Mouse (Mus musculus) heart, adult 2 months (tissue): ENCODE measurements at regions not wholly inside any gene's neighbourhood (a gene's known extent, or its start where the extent isn't known, plus 50 kb on each side); places are given as distances from the start of the nearest gene placed in this dataset.

Experiments
- DNase-seq, 2 experiments: peaks; one replicate each; pipeline ENCODE4 v3.0.0; 2021
- H3K27ac ChIP-seq: fragments of 200-600 bp; 2 replicates; pipeline ENCODE4 v1.8.1; 2022
- H3K27me3 ChIP-seq: fragments of 200-500 bp; 2 replicates; pipeline ENCODE4 v1.6.1; 2012; ENCODE audit warnings: mild to moderate bottlenecking, low read length, inconsistent platforms, mixed read lengths; ENCODE audit not compliant: control insufficient read depth, insufficient read depth
- H3K36me3 ChIP-seq: fragments of 200-500 bp; 2 replicates; pipeline ENCODE4 v1.6.1; 2012; ENCODE audit warnings: low read length, inconsistent platforms; ENCODE audit not compliant: control insufficient read depth, insufficient read depth
- H3K4me1 ChIP-seq: fragments of 200-500 bp; 2 replicates; pipeline ENCODE4 v1.6.1; 2011; ENCODE audit warnings: low read length; ENCODE audit not compliant: control insufficient read depth, insufficient read depth
- H3K4me3 ChIP-seq: fragments of 200-600 bp; 2 replicates; pipeline ENCODE4 v1.8.1; 2022
- H3K79me2 ChIP-seq: fragments of 200-500 bp; replicated peaks from 2 replicates; pipeline ENCODE4 v1.6.1; 2012; ENCODE audit warnings: mild to moderate bottlenecking, inconsistent platforms, low read length, moderate library complexity, mixed read lengths; ENCODE audit not compliant: control insufficient read depth, insufficient read depth
- H3K9ac ChIP-seq: fragments of 200-500 bp; 2 replicates; pipeline ENCODE4 v1.6.1; 2012; ENCODE audit warnings: low read depth, mild to moderate bottlenecking, control low read depth, inconsistent platforms, low read length, mixed read lengths
- CTCF ChIP-seq: fragments of 200-600 bp; IDR thresholded peaks from 2 replicates; pipeline ENCODE4 v1.8.1; 2022; ENCODE audit warnings: antibody characterized with exemption, mild to moderate bottlenecking, moderate library complexity
- EP300 ChIP-seq: fragments of 200-500 bp; IDR thresholded peaks from 2 replicates; pipeline ENCODE4 v1.6.1; 2011; ENCODE audit warnings: low read depth, low read length, control low read depth; ENCODE audit not compliant: insufficient read depth
- POLR2A ChIP-seq: fragments of 200-500 bp; IDR thresholded peaks from 2 replicates; pipeline ENCODE4 v1.6.1; 2011; ENCODE audit warnings: mild to moderate bottlenecking, low read depth, low read length, control low read depth; ENCODE audit not compliant: insufficient read depth
- WGBS: fragments of 180-500 bp; shearing (Covaris S2); methylation state at CpG from one replicate; pipeline ENCODE4 v1.1.7; 2018; 5-methylcytosine and 5-hydroxymethylcytosine counted together
- intact Hi-C: fragments of 180-260 bp; cut with DNase I; formaldehyde crosslinking; loops from one replicate; pipeline ENCODE4 v1.15.1; 2025

- no peaks in the 10 kb centered on the region for H3K4me1 ChIP-seq
- DNase-seq = no peak
- intact Hi-C loops = no loop called here
Observed at GRCm38 (mm10) chr11:44013841-44014240, 112.8 kb upstream of the Adra1b start.

GRCm38 (mm10) chr11:44021638-44022037 is 120.6 kb upstream of the Adra1b start:
- no peaks in the 10 kb centered on the region for H3K36me3 ChIP-seq
- intact Hi-C loops = no loop called here
- H3K27ac ChIP-seq = no peak overlapping the region
- DNase-seq = no peak
- no peak overlapping the region for H3K4me3 ChIP-seq
- no peaks in the 10 kb centered on the region for H3K4me1 ChIP-seq
- WGBS = 66% methylated on average over 4 of the region's 4 CpGs
- no peaks in the 10 kb centered on the region for H3K27me3 ChIP-seq
- no peaks in the 10 kb centered on the region for H3K79me2 ChIP-seq
- no peak overlapping the region for H3K9ac ChIP-seq
- TF ChIP-seq EP300 = no peak
- TF ChIP-seq POLR2A = no peak
- TF ChIP-seq CTCF = no peak

More at GRCm38 (mm10) chr11:44013841-44014240, 112.8 kb upstream of the Adra1b start:
- H3K79me2 ChIP-seq = no peaks in the 10 kb centered on the region
- no peaks in the 10 kb centered on the region for H3K27me3 ChIP-seq
- TF ChIP-seq CTCF (no peak), POLR2A (no peak), EP300 (no peak)
- H3K27ac ChIP-seq = no peak overlapping the region
- H3K4me3 ChIP-seq = no peak overlapping the region
- H3K36me3 ChIP-seq = no peaks in the 10 kb centered on the region
- H3K9ac ChIP-seq = no peak overlapping the region
- 43% methylated on average over 1 of the region's 1 CpGs for WGBS

GRCm38 (mm10) chr11:44027046-44027445 is 126.0 kb upstream of the Adra1b start:
- TF ChIP-seq EP300 = no peak
- no peak for TF ChIP-seq CTCF
- no peak for TF ChIP-seq POLR2A
- Histone ChIP-seq H3K9ac (no peak overlapping the region), H3K27ac (no peak overlapping the region), H3K36me3 (no peaks in the 10 kb centered on the region), H3K27me3 (no peaks in the 10 kb centered on the region), H3K79me2 (no peaks in the 10 kb centered on the region), H3K4me1 (no peaks in the 10 kb centered on the region), H3K4me3 (no peak overlapping the region)
- DNase-seq = no peak
- intact Hi-C loops = no loop called here
- 64% methylated on average over 3 of the region's 3 CpGs for WGBS

- no peaks in the 10 kb centered on the region for H3K79me2 ChIP-seq
- H3K9ac ChIP-seq = no peak overlapping the region
- DNase-seq = no peak
- WGBS = 83% methylated on average over 2 of the region's 2 CpGs
- intact Hi-C loops = no loop called here
- H3K4me3 ChIP-seq = no peak overlapping the region
- H3K36me3 ChIP-seq = no peaks in the 10 kb centered on the region
- TF ChIP-seq CTCF = no peak
- no peak for TF ChIP-seq POLR2A
- TF ChIP-seq EP300 = no peak
- H3K27me3 ChIP-seq = no peaks in the 10 kb centered on the region
- H3K27ac ChIP-seq = no peak overlapping the region
- H3K4me1 ChIP-seq = no peaks in the 10 kb centered on the region
Observed at GRCm38 (mm10) chr11:44046083-44046482, 145.1 kb upstream of the Adra1b start.

GRCm38 (mm10) chr11:44049253-44049976 is 148.4 kb upstream of the Adra1b start:
- WGBS = 70% methylated on average over 5 of the region's 5 CpGs

DNA sequence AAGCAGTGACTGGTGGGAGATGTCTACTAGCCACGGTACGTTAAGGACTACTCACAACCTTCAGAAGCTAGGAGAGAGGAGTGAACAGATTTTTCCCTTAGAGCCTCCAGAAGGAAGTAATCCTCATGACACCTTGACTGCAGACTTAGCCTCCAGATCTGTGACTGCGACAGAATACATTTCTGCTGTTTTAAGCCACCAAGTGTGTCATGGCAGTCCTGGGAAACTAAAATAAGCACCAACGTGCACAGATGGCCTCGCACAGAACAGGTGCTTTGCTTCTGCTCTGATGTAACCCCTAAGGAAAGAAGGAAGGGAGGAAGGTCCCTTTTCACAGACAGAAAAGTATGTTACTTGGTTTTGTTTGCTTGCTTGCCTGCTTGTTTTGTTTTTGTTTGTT is 151.5 kb upstream of the Adra1b start:
- Histone ChIP-seq H3K27me3 (no peaks in the 10 kb centered on the region), H3K79me2 (no peaks in the 10 kb centered on the region), H3K27ac (no peak overlapping the region), H3K9ac (no peak overlapping the region), H3K4me3 (no peak overlapping the region), H3K4me1 (no peaks in the 10 kb centered on the region), H3K36me3 (no peaks in the 10 kb centered on the region)
- no peak for DNase-seq
- WGBS = 78% methylated on average over 5 of the region's 5 CpGs
- TF ChIP-seq EP300 (no peak), CTCF (no peak), POLR2A (no peak)
- intact Hi-C loops = no loop called here

More at GRCm38 (mm10) chr11:44049253-44049976, 148.4 kb upstream of the Adra1b start:
- Histone ChIP-seq H3K9ac (no peak overlapping the region), H3K27me3 (no peaks in the 10 kb centered on the region), H3K36me3 (no peaks in the 10 kb centered on the region), H3K4me1 (no peaks in the 10 kb centered on the region), H3K79me2 (no peaks in the 10 kb centered on the region), H3K4me3 (no peak overlapping the region), H3K27ac (no peak overlapping the region)
- intact Hi-C loops = no loop called here
- no peak for TF ChIP-seq EP300
- TF ChIP-seq CTCF = no peak
- TF ChIP-seq POLR2A = no peak
- no peak for DNase-seq
